Mouse (Mus musculus) macrophage (primary cell): ENCODE data around the gene Wee2. TPM values are rescaled to one million over a fixed set of nuclear protein-coding genes. Genes with fewer than 3 reads are reported as not detected.

Source experiments
- H3K27ac ChIP-seq: fragments of 350-480 bp; formaldehyde crosslinking; 2 replicates; pipeline ENCODE4 v1.9.0; 2021
- H3K36me3 ChIP-seq: fragments of 350-480 bp; formaldehyde crosslinking; 2 replicates; pipeline ENCODE4 v1.9.0; 2021; ENCODE audit errors: inconsistent target
- H3K4me3 ChIP-seq: fragments of 350-480 bp; formaldehyde crosslinking; 2 replicates; pipeline ENCODE4 v1.9.0; 2021; ENCODE audit errors: inconsistent target
- H3K79me2 ChIP-seq: fragments of 350-480 bp; formaldehyde crosslinking; 2 replicates; pipeline ENCODE4 v1.9.0; 2021; ENCODE audit errors: inconsistent target
- WGBS: methylation state at CpG from one replicate; pipeline ENCODE4 v1.1.7; 2026; ENCODE audit warnings: inconsistent platforms; ENCODE audit not compliant: missing documents; 5-methylcytosine and 5-hydroxymethylcytosine counted together
- polyA plus RNA-seq: library from polyadenylated mRNA; stranded (reverse); fragments of 250-400 nt; gene quantifications from 3 replicates; pipeline ENCODE4 v1.2.4, GENCODE M21; 2018; ENCODE audit warnings: inconsistent platforms
- total RNA-seq, 78 experiments: library from RNA; depleted of rRNA; stranded (reverse); fragments of 250-400 nt; gene quantifications; 1 replicate in 9 of 78; 2 replicates in 24 of 78; 3 replicates in 43 of 78; 4 replicates in 2 of 78; pipeline ENCODE4 v1.2.4; 2018; ENCODE audit warnings: inconsistent platforms in 56 of 78

The Wee2 gene
- total RNA-seq (2018; cell fraction: chromatin; rRNA removed), result not detected
- total RNA-seq (2018; cell fraction: cytosol; rRNA removed), result not detected
- not detected for total RNA-seq (2018; cell fraction: nucleus; rRNA removed)
- polyA plus RNA-seq, result not detected in 3 replicates

DNA sequence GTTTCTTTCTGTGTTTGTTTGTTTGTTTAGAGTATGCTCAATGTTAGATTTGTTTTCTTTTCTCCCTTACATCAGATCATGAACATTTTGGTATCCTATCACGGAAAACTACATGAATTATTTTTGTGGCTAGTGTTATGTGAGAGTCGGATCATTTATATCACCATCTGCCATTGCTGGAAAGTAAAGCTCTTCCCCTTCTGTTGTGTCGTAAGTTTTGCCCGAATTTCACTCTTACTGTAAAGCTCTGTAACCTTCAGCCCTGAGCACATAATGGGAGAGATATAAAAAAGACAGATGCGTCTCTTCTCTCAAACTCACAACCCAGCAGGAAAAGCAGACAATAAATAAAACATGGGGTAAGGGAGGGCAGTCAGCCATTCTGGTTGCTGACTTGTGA, at the start of gene Wee2:
TSS of gene Wee2 (plus strand) at position 153 of the 400 bp plus-strand sequence.
- no peaks in the 10 kb centered on the region for H3K79me2 ChIP-seq
- H3K27ac ChIP-seq, result no peak within 1 kb of the TSS
- no peaks in the 10 kb centered on the region for H3K36me3 ChIP-seq
- H3K4me3 ChIP-seq, result no peak within 1 kb of the TSS
- WGBS, result 73% methylated on average over 5 of the region's 5 CpGs

GRCm38 (mm10) chr6:40390975-40391374, 47.9 kb upstream of the Wee2 start:
- 93% methylated on average over 1 of the region's 1 CpGs for WGBS
- H3K4me3 ChIP-seq, result no peak overlapping the region
- H3K79me2 ChIP-seq, result no peaks in the 10 kb centered on the region
- H3K27ac ChIP-seq, result no peak overlapping the region
- H3K36me3 ChIP-seq, result peaks cover 12% of the 10 kb centered on the region; the same call in 1 of the 2 replicates

- H3K36me3 ChIP-seq, result peaks cover 12% of the 10 kb centered on the region; the same call in 1 of the 2 replicates
- H3K4me3 ChIP-seq, result no peak overlapping the region
- WGBS, result 90% methylated on average over 3 of the region's 3 CpGs
- H3K79me2 ChIP-seq, result no peaks in the 10 kb centered on the region
- H3K27ac ChIP-seq, result no peak overlapping the region
Measured at GRCm38 (mm10) chr6:40393213-40393612, 45.7 kb upstream of the Wee2 start.

DNA sequence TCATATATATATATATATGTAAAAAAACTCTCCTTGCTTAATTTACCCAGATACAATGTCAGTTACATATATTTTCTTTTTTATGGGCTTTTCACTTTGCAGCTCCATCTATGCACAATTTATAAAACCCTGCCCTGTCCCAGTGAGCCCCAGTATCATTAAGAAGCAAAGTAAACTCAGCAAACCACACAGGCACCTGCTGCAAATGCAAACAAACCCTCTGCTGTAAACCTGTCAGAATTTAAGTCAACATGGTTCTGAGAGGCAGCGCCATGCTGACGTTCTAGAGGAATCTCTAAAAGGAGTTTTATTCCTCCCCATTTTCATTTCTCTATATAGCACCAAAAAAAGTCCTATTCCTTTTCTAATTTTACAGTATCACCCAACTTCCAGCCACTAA, 36.9 kb upstream of the Wee2 start:
- 100% methylated on average over 2 of the region's 2 CpGs for WGBS
- Histone ChIP-seq H3K4me3 (no peak overlapping the region), H3K79me2 (no peaks in the 10 kb centered on the region), H3K27ac (no peak overlapping the region), H3K36me3 (0 out of 2 replicates have a peak, but pooled peaks cover 6% of the 10 kb centered on the region)

DNA sequence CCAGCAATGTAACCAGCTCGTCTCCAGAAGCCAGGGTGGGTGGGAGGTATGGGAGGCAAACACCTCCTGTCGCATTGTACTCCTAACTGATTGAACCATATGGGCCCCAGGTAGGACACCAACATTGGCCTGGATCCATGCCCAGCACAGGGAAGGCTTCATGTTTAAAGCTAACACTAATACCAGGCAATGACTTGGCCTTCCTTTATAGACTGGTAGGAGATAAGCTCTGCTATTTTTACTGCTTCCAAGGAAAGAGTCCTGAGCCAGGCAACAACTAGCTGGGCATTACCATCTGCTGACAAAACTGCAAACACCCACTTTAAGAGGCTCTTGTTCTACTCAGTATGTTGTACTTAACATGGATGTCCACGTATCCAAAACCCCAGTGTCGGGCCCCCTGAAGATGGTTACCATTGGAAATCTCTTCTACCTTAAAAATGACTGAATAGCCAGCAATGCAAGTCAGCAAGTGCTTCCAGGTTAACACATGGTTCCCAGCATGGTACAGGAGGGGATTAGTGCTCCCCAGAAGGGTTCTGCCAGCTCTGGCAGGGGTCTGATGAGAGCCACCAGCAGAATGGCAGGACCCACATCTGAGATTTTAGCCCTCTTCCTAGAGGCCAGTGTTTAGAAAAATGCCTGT, 35.1 kb upstream of the Wee2 start:
- WGBS, result 93% methylated on average over 4 of the region's 4 CpGs
- 0 out of 2 replicates have a peak, but pooled peaks cover 6% of the 10 kb centered on the region for H3K36me3 ChIP-seq

DNA sequence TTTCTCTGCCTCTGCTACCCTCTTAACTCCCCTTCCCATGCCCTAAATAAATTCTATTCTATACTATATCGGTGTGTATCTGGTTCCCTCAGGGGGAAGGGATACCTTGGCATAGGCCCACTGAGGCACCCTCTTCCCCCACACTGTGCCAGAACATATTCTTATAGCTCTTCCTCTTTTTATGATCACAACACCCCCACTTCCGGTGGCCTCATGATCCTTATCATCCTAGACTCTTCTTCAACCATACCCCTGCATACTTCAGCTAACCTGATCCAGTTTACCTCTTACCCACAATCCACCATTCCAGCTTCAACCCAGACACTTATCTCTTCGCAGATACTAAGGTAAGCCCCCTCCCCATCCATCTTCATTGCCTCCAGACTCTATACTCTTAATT, 27.8 kb upstream of the Wee2 start:
- 71% methylated on average over 3 of the region's 3 CpGs for WGBS
- Histone ChIP-seq H3K4me3 (no peak overlapping the region), H3K36me3 (no peaks in the 10 kb centered on the region)

More for the DNA sequence above, 35.1 kb upstream of the Wee2 start:
- H3K79me2 ChIP-seq, result no peaks in the 10 kb centered on the region
- no peak overlapping the region for H3K4me3 ChIP-seq
- H3K27ac ChIP-seq, result no peak overlapping the region

GRCm38 (mm10) chr6:40413046-40413445, 25.8 kb upstream of the Wee2 start:
- Histone ChIP-seq H3K4me3 (no peak overlapping the region), H3K36me3 (no peaks in the 10 kb centered on the region), H3K79me2 (no peaks in the 10 kb centered on the region), H3K27ac (no peak overlapping the region)
- 81% methylated on average over 5 of the region's 5 CpGs for WGBS

More for the DNA sequence above, 27.8 kb upstream of the Wee2 start:
- Histone ChIP-seq H3K79me2 (no peaks in the 10 kb centered on the region), H3K27ac (no peak overlapping the region)

- H3K36me3 ChIP-seq, result no peaks in the 10 kb centered on the region
- H3K27ac ChIP-seq, result no peak overlapping the region
- H3K4me3 ChIP-seq, result no peak overlapping the region
- H3K79me2 ChIP-seq, result no peaks in the 10 kb centered on the region
- WGBS, result 95% methylated on average over 3 of the region's 3 CpGs
Measured at GRCm38 (mm10) chr6:40413565-40413964, 25.3 kb upstream of the Wee2 start.

GRCm38 (mm10) chr6:40415799-40416198, 23.1 kb upstream of the Wee2 start:
- H3K79me2 ChIP-seq, result no peaks in the 10 kb centered on the region
- no peak overlapping the region for H3K4me3 ChIP-seq
- no peak overlapping the region for H3K27ac ChIP-seq
- 84% methylated on average over 5 of the region's 5 CpGs for WGBS
- H3K36me3 ChIP-seq, result no peaks in the 10 kb centered on the region

DNA sequence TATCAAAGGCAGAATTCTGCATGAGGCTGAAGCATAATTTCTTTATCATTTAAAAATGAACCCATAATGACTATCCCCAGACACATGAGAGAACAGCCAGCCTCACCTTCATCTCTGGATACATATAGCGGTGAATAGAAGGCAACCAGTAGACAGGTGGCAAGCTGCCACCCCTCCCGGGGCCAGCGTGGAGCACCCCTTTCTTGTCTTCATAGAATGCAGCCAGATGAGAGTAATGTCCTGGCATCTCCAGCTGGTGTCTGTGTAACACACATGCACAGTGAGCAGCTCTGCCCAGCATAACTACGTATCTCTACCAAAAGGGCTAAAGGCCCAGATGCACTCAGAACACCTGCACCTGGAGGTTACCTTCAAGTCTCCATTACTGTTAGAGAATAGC, 20.5 kb upstream of the Wee2 start:
- 100% methylated on average over 3 of the region's 4 CpGs for WGBS
- H3K36me3 ChIP-seq, result no peaks in the 10 kb centered on the region
- H3K27ac ChIP-seq, result no peak overlapping the region
- no peaks in the 10 kb centered on the region for H3K79me2 ChIP-seq
- H3K4me3 ChIP-seq, result no peak overlapping the region

DNA sequence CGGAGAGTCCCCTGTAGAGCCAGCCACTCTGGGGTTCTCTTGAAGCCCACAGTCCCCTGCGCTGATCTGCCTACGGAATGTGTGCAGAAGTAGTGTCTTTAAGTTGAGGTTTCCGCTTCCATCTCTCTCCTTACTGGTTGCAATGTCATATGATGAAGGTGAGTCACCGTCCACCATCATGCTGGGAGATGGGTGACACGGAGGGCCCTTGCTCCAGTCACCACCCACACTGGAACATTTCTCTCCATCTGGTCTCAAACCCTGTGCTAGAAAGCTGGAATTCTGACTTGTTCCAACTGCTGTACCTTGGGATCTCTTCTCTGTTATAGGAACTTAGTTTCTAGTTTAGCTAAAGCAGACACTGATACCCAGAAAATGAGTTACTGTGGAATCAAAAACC, 17.8 kb upstream of the Wee2 start:
- no peak overlapping the region for H3K4me3 ChIP-seq
- H3K79me2 ChIP-seq, result no peaks in the 10 kb centered on the region
- no peaks in the 10 kb centered on the region for H3K36me3 ChIP-seq
- WGBS, result 89% methylated on average over 6 of the region's 6 CpGs
- H3K27ac ChIP-seq, result no peak overlapping the region

DNA sequence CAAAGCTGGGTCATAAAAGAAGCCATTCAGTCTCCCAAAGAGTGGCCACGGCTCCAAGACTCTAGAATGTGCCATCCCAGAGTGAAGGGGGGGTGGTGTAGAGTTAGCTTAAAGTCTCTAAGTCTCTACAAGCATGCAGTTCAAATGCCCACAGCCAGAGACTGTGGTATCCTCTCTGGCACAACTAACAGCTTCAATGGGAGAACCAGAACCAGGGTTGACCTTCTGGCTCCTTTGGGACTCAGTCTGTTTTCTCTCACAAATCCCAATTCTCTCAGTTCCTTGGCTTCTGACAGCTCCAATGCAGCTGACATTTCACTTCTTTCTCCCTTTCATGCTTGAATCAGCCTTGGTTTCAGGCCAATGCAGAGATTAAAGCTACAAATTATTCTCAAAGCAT, 15.9 kb upstream of the Wee2 start:
- no peaks in the 10 kb centered on the region for H3K36me3 ChIP-seq
- H3K79me2 ChIP-seq, result no peaks in the 10 kb centered on the region
- H3K4me3 ChIP-seq, result no peak overlapping the region
- WGBS, result 86% methylated on average over 1 of the region's 1 CpGs
- H3K27ac ChIP-seq, result no peak overlapping the region

DNA sequence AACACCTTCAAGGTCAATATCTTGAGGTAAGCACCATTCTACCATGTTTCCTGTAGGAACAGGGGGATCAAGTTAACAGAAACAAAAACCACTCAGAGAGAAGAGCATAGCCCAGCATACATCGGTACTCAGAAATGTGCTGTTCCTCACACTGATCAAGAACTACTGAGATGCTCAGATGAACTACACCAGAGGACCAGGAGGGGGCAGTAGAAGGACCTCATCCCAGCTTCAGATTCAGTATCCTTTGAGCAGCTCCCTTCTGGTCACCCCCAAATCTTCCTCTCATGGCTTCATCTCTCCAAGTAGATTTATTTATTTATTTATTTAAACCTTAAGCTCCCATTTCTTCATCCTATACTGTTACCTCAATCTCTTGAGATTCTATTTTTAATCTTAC, 15.1 kb upstream of the Wee2 start:
- no peak overlapping the region for H3K27ac ChIP-seq
- H3K79me2 ChIP-seq, result no peaks in the 10 kb centered on the region
- WGBS, result 50% methylated on average over 1 of the region's 1 CpGs
- no peaks in the 10 kb centered on the region for H3K36me3 ChIP-seq
- H3K4me3 ChIP-seq, result no peak overlapping the region

DNA sequence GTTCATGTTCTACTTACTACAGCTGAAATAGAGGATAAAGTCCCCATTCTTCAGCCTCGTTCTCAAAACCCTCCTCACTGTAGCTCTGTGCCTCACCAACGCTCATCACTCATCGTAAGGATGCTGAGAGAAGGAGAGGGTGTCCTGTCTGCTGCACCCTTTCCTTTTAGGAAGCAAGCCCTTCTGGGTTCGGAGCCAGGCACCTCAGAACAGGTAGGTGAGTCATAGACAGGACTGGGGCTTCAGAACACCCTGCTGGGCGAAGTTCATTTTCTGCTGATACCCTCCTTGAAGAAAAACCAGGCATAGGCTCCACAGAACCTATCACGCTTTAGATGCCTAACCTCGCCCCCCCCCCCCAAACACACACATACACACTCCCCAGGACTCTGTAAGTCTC, 11.4 kb upstream of the Wee2 start:
- no peaks in the 10 kb centered on the region for H3K79me2 ChIP-seq
- no peak overlapping the region for H3K4me3 ChIP-seq
- no peak overlapping the region for H3K27ac ChIP-seq
- WGBS, result 92% methylated on average over 6 of the region's 7 CpGs
- H3K36me3 ChIP-seq, result no peaks in the 10 kb centered on the region

- Histone ChIP-seq H3K79me2 (no peaks in the 10 kb centered on the region), H3K36me3 (no peaks in the 10 kb centered on the region), H3K27ac (no peak overlapping the region), H3K4me3 (no peak overlapping the region)
- WGBS, result 75% methylated on average over 3 of the region's 3 CpGs
Measured at GRCm38 (mm10) chr6:40428696-40429095, 10.2 kb upstream of the Wee2 start.

GRCm38 (mm10) chr6:40429521-40429931, 9.4 kb upstream of the Wee2 start:
- no peak overlapping the region for H3K27ac ChIP-seq
- H3K79me2 ChIP-seq, result no peaks in the 10 kb centered on the region
- no peaks in the 10 kb centered on the region for H3K36me3 ChIP-seq
- 84% methylated on average over 4 of the region's 4 CpGs for WGBS
- no peak overlapping the region for H3K4me3 ChIP-seq
